9 mouse cellular contexts compared by ENCODE assay signal in the genomic region with DNA sequence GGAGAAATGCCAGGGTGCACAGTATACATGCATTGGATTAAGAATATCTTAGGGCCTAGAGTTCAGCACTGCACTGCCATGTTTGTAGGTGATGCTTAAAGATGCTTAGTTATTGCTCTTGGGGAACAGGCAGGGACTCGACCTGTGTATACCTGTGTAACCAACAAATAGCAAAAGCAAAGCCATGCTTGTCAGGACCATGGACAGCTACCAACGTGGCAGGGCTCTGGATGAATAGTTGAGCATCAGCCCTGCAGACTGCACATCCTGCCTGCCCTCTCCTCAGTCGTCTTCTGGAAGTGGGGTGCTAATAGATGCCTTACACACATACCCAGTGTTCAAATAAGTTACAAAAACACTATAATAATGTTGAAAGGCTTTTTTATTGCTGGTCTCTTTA.
DNase-seq lines count a peak whose midpoint lies in the region; TF ChIP-seq lines count a peak whose summit lies in the region.
"Had no signal": no experiment of that assay in that cellular context is flagged by ENCODE, and none has a peak within 500 bp of the region (broad histone marks: within the 10 kb centered on the region; RNA-seq: fewer than 3 reads in every experiment).

No protein-coding gene starts in this region.

- TF ChIP-seq POLR2A in MEL (IDR thresholded peaks at IDR 0.05; ENCODE audit: control insufficient read depth in 1 of 2, insufficient read depth in 1 of 2, low read depth in 1 of 2, low read length in 2 of 2, poor library complexity in 1 of 2): no peak

- peak; percentile 38 for DNase-seq in gastrocnemius, postnatal 14 days
- no peak for DNase-seq in gastrocnemius, adult 18-20 months (ENCODE audit: low spot score)
- DNase-seq in MEL (ENCODE audit: low read depth, low spot score): peak; percentile 48
- peak; percentile 71 for DNase-seq in embryo, embryonic 9.5 days (ENCODE audit: extremely low spot score)
- DNase-seq in kidney, postnatal 10 days: peak; percentile 86
- peak; percentile 72 for DNase-seq in ovary, postnatal 14 days (ENCODE audit: low spot score)
- no peak for DNase-seq in left cerebral cortex, postnatal 25 days (ENCODE audit: low spot score in 2 of 2)
- no peak for DNase-seq in natural killer cell, adult 2 months (ENCODE audit: low spot score in 2 of 2)

- H3K27me3 ChIP-seq in MEL (ENCODE audit: control insufficient read depth in 1 of 2, insufficient read depth in 2 of 2, low read length in 2 of 2): no peaks in the 10 kb centered on the region
- H3K27me3 ChIP-seq: heart, embryonic 13.5 days had no signal

- no peak overlapping the region for H3K9ac ChIP-seq in MEL (ENCODE audit: control insufficient read depth, low read depth, low read length, poor library complexity, severe bottlenecking)
- H3K9ac ChIP-seq: heart, embryonic 13.5 days had no signal

- no peak overlapping the region for H3K27ac ChIP-seq in MEL (ENCODE audit: control insufficient read depth, low read depth, low read length)
- H3K27ac ChIP-seq: heart, embryonic 13.5 days had no signal

- H3K79me2 ChIP-seq in MEL (ENCODE audit: control insufficient read depth, insufficient read depth, low read length, poor library complexity): no peaks in the 10 kb centered on the region

- no peak for TF ChIP-seq CTCF in MEL (IDR thresholded peaks at IDR 0.05 in 2 of 3, conservative IDR thresholded peaks at IDR 0.05 in 1 of 3; ENCODE audit: control insufficient read depth in 1 of 3, insufficient read depth in 1 of 3, low read depth in 2 of 3, low read length in 3 of 3, poor library complexity in 1 of 3, severe bottlenecking in 1 of 3)

- intact Hi-C loops in gastrocnemius, postnatal 14 days (cut with DNase I; ENCODE audit: low total_unique reads): no loop called here
- intact Hi-C loops in left cerebral cortex, postnatal 25 days (cut with DNase I): no loop called here

- no peak overlapping the region for H3K4me3 ChIP-seq in MEL (ENCODE audit: control insufficient read depth in 1 of 2, insufficient read depth in 1 of 2, low read depth in 2 of 2, low read length in 2 of 2)
- H3K4me3 ChIP-seq: heart, embryonic 13.5 days had no signal

- no peak for TF ChIP-seq EP300 in MEL (IDR thresholded peaks at IDR 0.05; ENCODE audit: low read depth in 1 of 2, low read length in 2 of 2)

- TF ChIP-seq RAD21 in MEL (IDR thresholded peaks at IDR 0.05; ENCODE audit: low read depth, low read length): no peak

- H3K36me3 ChIP-seq in MEL (ENCODE audit: control insufficient read depth in 1 of 2, insufficient read depth in 2 of 2, low read length in 2 of 2): no peaks in the 10 kb centered on the region
- H3K36me3 ChIP-seq: heart, embryonic 13.5 days had no signal

- H3K4me1 ChIP-seq in MEL (ENCODE audit: control insufficient read depth in 1 of 2, insufficient read depth in 2 of 2, low read length in 2 of 2): no peaks in the 10 kb centered on the region
- H3K4me1 ChIP-seq: heart, embryonic 13.5 days had no signal

- no peaks in the 10 kb centered on the region for H3K9me3 ChIP-seq in MEL (replicated peaks; ENCODE audit: insufficient read depth, low read length)
- H3K9me3 ChIP-seq: heart, embryonic 13.5 days had no signal

TF ChIP-seq in MEL, 35 proteins besides CTCF, POLR2A, EP300 and RAD21:
- TF ChIP-seq MXI1 (IDR thresholded peaks at IDR 0.05; ENCODE audit: low read depth, low read length) (peak; percentile 34; the same call in 1 of the 2 replicates), POLR2AphosphoS5 (IDR thresholded peaks at IDR 0.05; ENCODE audit: borderline replicate concordance, low read depth, low read length) (no peak), CHD1 (IDR thresholded peaks at IDR 0.05; ENCODE audit: low read depth, low read length) (no peak), BHLHE40 (IDR thresholded peaks at IDR 0.05; ENCODE audit: borderline replicate concordance, low read depth, low read length) (no peak)

Comparison
In these comparisons a context has a peak if more than half of its experiments do, and no peak if none do; other contexts are left out.
1. DNase-seq: peak in gastrocnemius, postnatal 14 days (single experiment), MEL (single experiment), embryo, embryonic 9.5 days (single experiment), kidney, postnatal 10 days (single experiment) and ovary, postnatal 14 days (single experiment); none in gastrocnemius, adult 18-20 months (single experiment), left cerebral cortex, postnatal 25 days (0 of 2) and natural killer cell, adult 2 months (0 of 2).